Mouse (Mus musculus) E14TG2a.4 (cell line): ENCODE results near the gene Abcb8.

ENCODE experiments used
- CTCF ChIP-seq: conservative IDR thresholded peaks from 2 replicates; pipeline ENCODE4 v1.5.1; 2014; ENCODE audit warnings: low read length
- NANOG ChIP-seq: IDR thresholded peaks from 2 replicates; pipeline ENCODE4 v1.6.1; 2014; ENCODE audit warnings: borderline replicate concordance, low read length, mixed read lengths

DNA sequence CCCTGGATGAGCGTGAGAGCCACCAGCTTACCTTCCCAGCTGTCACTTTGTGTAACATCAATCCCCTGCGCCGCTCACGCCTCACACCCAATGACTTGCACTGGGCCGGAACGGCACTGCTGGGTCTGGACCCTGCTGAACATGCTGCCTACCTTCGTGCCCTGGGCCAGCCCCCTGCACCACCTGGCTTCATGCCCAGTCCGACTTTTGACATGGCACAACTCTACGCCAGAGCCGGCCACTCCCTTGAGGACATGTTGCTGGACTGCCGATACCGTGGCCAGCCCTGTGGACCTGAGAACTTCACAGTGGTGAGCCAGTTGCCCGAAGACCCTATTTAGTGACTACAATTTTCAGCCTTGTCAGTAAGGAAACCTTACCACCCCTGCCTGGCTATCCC lies 20.5 kb downstream of the Abcb8 start:
- no peak for TF ChIP-seq CTCF
- TF ChIP-seq NANOG, result no peak
